Mouse (Mus musculus) heart, embryonic 13.5 days (tissue): ENCODE results near the gene Nck2. TPM values are rescaled to one million over a fixed set of nuclear protein-coding genes. Genes with fewer than 3 reads are reported as not detected.
"Not testable (repeated sequence)": the region's sequence is repeated elsewhere in the genome, so short reads cannot be mapped to it uniquely, and the experiment has no call there.

ENCODE experiments used
- ATAC-seq: fragments of 200-750 bp; cut with Nextera tagmentation; 2 replicates; pipeline ENCODE4 v1.8.0; 2017; ENCODE audit warnings: moderate TSS enrichment; ENCODE audit not compliant: insufficient number of reproducible peaks, low FRiP score, low TSS enrichment; ENCODE audit errors: extremely low read depth
- H3K27ac ChIP-seq: fragments of 300-500 bp; sonication (generic); replicated peaks from 2 replicates; pipeline ENCODE4 v1.5.1; 2015; ENCODE audit warnings: moderate library complexity, mild to moderate bottlenecking, inconsistent platforms
- H3K27me3 ChIP-seq: fragments of 300-500 bp; sonication (generic); replicated peaks from 2 replicates; pipeline ENCODE4 v1.6.1; 2015; ENCODE audit warnings: mild to moderate bottlenecking, inconsistent platforms
- H3K36me3 ChIP-seq: fragments of 300-500 bp; sonication (generic); 2 replicates; pipeline ENCODE4 v1.6.1; 2015; ENCODE audit warnings: mild to moderate bottlenecking, inconsistent platforms
- H3K4me1 ChIP-seq: fragments of 300-500 bp; sonication (generic); 2 replicates; pipeline ENCODE4 v1.6.1; 2015; ENCODE audit warnings: inconsistent platforms
- H3K4me2 ChIP-seq: fragments of 300-500 bp; sonication (generic); 2 replicates; pipeline ENCODE4 v1.6.1; 2015; ENCODE audit warnings: inconsistent platforms, mild to moderate bottlenecking, moderate library complexity
- H3K4me3 ChIP-seq: fragments of 300-500 bp; sonication (generic); 2 replicates; pipeline ENCODE4 v1.5.1; 2015; ENCODE audit warnings: moderate library complexity, mild to moderate bottlenecking, inconsistent platforms
- H3K9ac ChIP-seq: fragments of 300-500 bp; sonication (generic); 2 replicates; pipeline ENCODE4 v1.6.1; 2015; ENCODE audit warnings: inconsistent platforms, mild to moderate bottlenecking, moderate library complexity
- H3K9me3 ChIP-seq: fragments of 300-500 bp; sonication (generic); 2 replicates; pipeline ENCODE4 v1.6.1; 2016; ENCODE audit warnings: inconsistent platforms
- WGBS: fragments of 180-500 bp; shearing (Covaris S2); methylation state at CpG from one replicate; pipeline ENCODE4 v1.1.7; 2015; ENCODE audit warnings: mixed read lengths; 5-methylcytosine and 5-hydroxymethylcytosine counted together
- polyA plus RNA-seq: library from polyadenylated mRNA; unstranded; fragments of >200 nt; fragmentation: Nextera tagmentation; extraction: Ambion mirVana; gene quantifications from 2 replicates; pipeline ENCODE4 v1.2.1, GENCODE M21; 2015

Gene Nck2
- polyA plus RNA-seq, 1 experiment from 2014 or later, result 24.2 TPM

- Histone ChIP-seq H3K27ac (no peak overlapping the region), H3K4me2 (no peak overlapping the region), H3K4me1 (peaks cover 72% of the 10 kb centered on the region), H3K9me3 (no peaks in the 10 kb centered on the region), H3K27me3 (no peaks in the 10 kb centered on the region), H3K9ac (no peak overlapping the region), H3K36me3 (peaks cover 6% of the 10 kb centered on the region; the same call in 1 of the 2 replicates), H3K4me3 (no peak overlapping the region)
- 71% methylated on average over 4 of the region's 4 CpGs for WGBS
- ATAC-seq, result no peak
These were observed 95.5 kb downstream of the Nck2 start for GRCm38 (mm10) chr1:43539689-43540380.

- Histone ChIP-seq H3K27ac (no peak overlapping the region), H3K4me3 (no peak overlapping the region), H3K4me2 (no peak overlapping the region), H3K36me3 (no peaks in the 10 kb centered on the region; the same call in 1 of the 2 replicates), H3K9me3 (no peaks in the 10 kb centered on the region), H3K27me3 (no peaks in the 10 kb centered on the region), H3K4me1 (peaks cover 67% of the 10 kb centered on the region), H3K9ac (no peak overlapping the region)
- no peak for ATAC-seq
- WGBS, result 62% methylated on average over 4 of the region's 4 CpGs
These were observed 98.0 kb downstream of the Nck2 start for GRCm38 (mm10) chr1:43542339-43542738.

DNA sequence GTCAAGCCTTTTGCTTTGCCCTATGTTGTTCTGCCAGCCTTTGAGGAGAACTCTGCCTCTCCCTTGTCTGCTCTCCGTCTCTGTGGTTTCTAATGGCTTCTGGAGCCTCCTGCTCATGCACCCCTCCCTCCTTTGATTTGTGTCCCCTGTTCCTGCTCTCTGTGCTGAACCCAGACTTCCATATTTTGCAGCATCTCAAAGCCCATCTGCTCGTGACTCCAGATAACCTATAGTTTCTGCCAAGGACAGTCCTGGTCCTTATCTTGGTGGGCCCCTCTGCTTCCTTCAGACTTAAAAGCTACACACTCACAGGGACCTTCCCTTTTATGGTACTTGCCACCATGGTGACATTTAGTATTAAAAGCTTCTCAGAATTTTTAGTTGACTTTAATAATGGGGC is 103.3 kb downstream of the Nck2 start:
- peaks cover 40% of the 10 kb centered on the region for H3K4me1 ChIP-seq
- no peak for ATAC-seq
- H3K4me2 ChIP-seq, result no peak overlapping the region
- H3K36me3 ChIP-seq, result no peaks in the 10 kb centered on the region; the same call in 1 of the 2 replicates
- no peak overlapping the region for H3K27ac ChIP-seq
- WGBS, result 37% methylated on average over 2 of the region's 2 CpGs
- no peaks in the 10 kb centered on the region for H3K27me3 ChIP-seq
- no peak overlapping the region for H3K4me3 ChIP-seq
- H3K9me3 ChIP-seq, result no peaks in the 10 kb centered on the region
- H3K9ac ChIP-seq, result no peak overlapping the region

- ATAC-seq, result no peak
- Histone ChIP-seq H3K9me3 (no peaks in the 10 kb centered on the region), H3K4me3 (no peak overlapping the region), H3K36me3 (peaks cover 5% of the 10 kb centered on the region), H3K9ac (no peak overlapping the region), H3K27ac (no peak overlapping the region), H3K27me3 (no peaks in the 10 kb centered on the region), H3K4me1 (peaks cover 43% of the 10 kb centered on the region), H3K4me2 (no peak overlapping the region)
- WGBS, result 71% methylated on average over 5 of the region's 5 CpGs
These were observed 104.4 kb downstream of the Nck2 start for GRCm38 (mm10) chr1:43548749-43549148.

DNA sequence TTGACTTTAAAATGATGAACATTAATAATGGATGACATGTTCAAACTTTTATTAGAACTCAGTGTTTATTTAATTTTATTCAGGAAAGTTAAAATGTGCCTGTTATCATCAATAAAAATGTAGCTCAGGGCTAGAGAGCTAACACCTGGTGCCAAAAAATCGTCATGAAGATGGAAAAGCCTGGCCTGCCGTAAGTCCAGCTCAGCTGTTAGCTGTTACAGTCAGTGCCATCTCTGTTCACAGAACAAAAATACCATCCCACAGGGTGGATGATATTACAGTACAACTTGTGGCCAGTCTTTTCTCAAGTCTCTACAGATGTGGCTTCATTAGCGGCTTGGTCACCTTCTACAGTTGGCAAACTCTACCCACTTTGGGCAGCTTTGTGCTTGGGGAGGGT is 106.1 kb downstream of the Nck2 start:
- Histone ChIP-seq H3K27me3 (no peaks in the 10 kb centered on the region), H3K4me2 (no peak overlapping the region), H3K9me3 (no peaks in the 10 kb centered on the region), H3K4me1 (peaks cover 49% of the 10 kb centered on the region), H3K36me3 (peaks cover 14% of the 10 kb centered on the region), H3K27ac (no peak overlapping the region), H3K9ac (no peak overlapping the region), H3K4me3 (no peak overlapping the region)
- no peak for ATAC-seq
- WGBS, result 78% methylated on average over 3 of the region's 3 CpGs

GRCm38 (mm10) chr1:43553989-43554679 is 109.8 kb downstream of the Nck2 start:
- ATAC-seq, H3K9ac ChIP-seq, H3K9me3 ChIP-seq, H3K4me3 ChIP-seq, H3K4me2 ChIP-seq, H3K27me3 ChIP-seq, H3K27ac ChIP-seq: not testable (repeated sequence)
- WGBS, result 94% methylated on average over 37 of the region's 37 CpGs
- H3K36me3 ChIP-seq, result peaks cover 16% of the 10 kb centered on the region
- H3K4me1 ChIP-seq, result peaks cover 37% of the 10 kb centered on the region

GRCm38 (mm10) chr1:43555222-43555974 is 111.0 kb downstream of the Nck2 start:
- ATAC-seq, result no peak
- Histone ChIP-seq H3K4me2 (no peak overlapping the region), H3K4me1 (peaks cover 37% of the 10 kb centered on the region), H3K36me3 (peaks cover 23% of the 10 kb centered on the region), H3K4me3 (no peak overlapping the region), H3K9ac (no peak overlapping the region), H3K27me3 (no peaks in the 10 kb centered on the region), H3K27ac (peak overlapping the region; percentile 57), H3K9me3 (no peaks in the 10 kb centered on the region)
- 54% methylated on average over 12 of the region's 12 CpGs for WGBS

DNA sequence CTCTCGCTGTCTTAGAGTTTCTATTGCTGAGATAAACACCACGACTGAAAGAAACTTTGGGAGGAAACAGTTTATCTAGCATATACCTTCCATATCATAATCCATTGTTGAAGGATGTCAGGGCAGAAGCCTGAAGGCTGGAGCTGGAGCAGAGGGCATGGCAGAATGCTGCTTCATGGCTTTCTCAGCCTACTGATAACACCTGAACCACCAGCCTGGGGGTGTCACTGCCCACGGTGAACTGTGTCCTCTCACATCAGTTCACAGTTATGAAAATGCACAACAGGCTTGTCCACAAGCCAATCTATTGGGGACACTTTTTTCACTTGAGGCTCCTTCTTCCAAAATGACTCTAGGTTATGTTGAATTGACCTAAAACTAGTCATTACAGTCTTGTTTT is 114.0 kb downstream of the Nck2 start:
- no peak overlapping the region for H3K9ac ChIP-seq
- H3K9me3 ChIP-seq, result no peaks in the 10 kb centered on the region
- H3K36me3 ChIP-seq, result peaks cover 30% of the 10 kb centered on the region
- H3K27me3 ChIP-seq, result no peaks in the 10 kb centered on the region
- peaks cover 38% of the 10 kb centered on the region for H3K4me1 ChIP-seq
- WGBS, result 53% methylated on average over 3 of the region's 3 CpGs
- H3K4me3 ChIP-seq, result no peak overlapping the region
- H3K4me2 ChIP-seq, result no peak overlapping the region
- no peak; the same call in 1 of the 2 replicates for ATAC-seq
- no peak overlapping the region for H3K27ac ChIP-seq

DNA sequence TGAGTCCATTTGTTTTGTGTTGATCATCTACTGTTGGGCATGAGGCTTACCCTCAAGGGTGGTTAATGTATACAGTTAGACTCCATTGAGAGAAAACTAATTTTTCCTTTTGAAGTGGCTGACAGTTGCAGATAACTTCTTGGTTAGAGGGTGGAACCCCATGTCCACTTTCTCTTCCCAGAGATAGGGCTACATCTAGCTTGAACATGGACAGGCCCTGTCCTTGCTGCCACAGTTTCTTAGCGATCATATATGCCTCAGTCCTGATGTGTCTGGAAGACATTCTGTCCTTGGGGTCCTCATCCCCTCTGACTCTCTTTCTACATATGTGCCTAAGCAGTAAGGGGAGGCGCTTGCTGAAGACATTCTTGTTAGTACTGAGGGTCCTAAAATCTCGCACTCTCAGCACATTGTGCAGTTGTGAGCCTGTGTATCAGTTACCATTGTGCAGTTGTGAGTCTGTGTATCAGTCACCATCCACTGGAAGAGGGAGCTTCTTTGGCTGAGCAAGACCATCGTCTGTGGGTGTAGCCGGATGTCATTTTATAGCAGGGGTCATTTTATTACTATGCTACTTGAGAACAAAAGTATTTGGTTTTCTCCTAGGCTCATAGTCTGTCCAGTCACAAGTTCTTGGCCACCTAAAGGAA is 114.8 kb downstream of the Nck2 start:
- no peaks in the 10 kb centered on the region for H3K27me3 ChIP-seq
- no peak overlapping the region for H3K4me2 ChIP-seq
- no peak overlapping the region for H3K27ac ChIP-seq
- WGBS, result 84% methylated on average over 5 of the region's 5 CpGs
- ATAC-seq, result no peak
- H3K9ac ChIP-seq, result no peak overlapping the region
- peaks cover 37% of the 10 kb centered on the region for H3K4me1 ChIP-seq
- peaks cover 24% of the 10 kb centered on the region for H3K36me3 ChIP-seq
- no peak overlapping the region for H3K4me3 ChIP-seq
- no peaks in the 10 kb centered on the region for H3K9me3 ChIP-seq

DNA sequence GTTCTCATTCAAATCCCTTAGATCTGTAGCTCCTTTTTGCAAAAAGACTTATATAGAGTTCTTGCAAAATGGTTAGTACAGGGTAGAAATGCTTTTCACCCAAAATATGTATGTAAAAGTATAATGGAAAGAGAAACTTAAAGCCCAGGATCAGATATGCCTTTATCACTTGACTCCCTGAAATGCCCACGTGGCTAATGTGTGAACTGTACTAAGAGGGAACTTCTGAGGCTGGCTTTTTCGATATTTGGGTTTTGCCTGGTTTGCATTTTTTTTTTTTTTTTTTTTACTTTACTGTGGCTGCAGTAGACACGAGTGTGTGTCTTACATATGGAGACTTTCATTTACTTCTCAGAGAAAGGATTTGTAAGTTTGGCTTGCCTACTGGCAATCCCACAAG is 116.7 kb downstream of the Nck2 start:
- Histone ChIP-seq H3K4me2 (no peak overlapping the region), H3K36me3 (peaks cover 18% of the 10 kb centered on the region), H3K27ac (no peak overlapping the region), H3K9ac (no peak overlapping the region), H3K9me3 (no peaks in the 10 kb centered on the region), H3K27me3 (no peaks in the 10 kb centered on the region), H3K4me1 (peaks cover 18% of the 10 kb centered on the region), H3K4me3 (no peak overlapping the region)
- no peak for ATAC-seq
- 71% methylated on average over 3 of the region's 3 CpGs for WGBS

GRCm38 (mm10) chr1:43562002-43562666 is 117.8 kb downstream of the Nck2 start:
- peaks cover 18% of the 10 kb centered on the region for H3K36me3 ChIP-seq
- H3K4me3 ChIP-seq, result no peak overlapping the region
- H3K4me2 ChIP-seq, result no peak overlapping the region
- no peak overlapping the region for H3K27ac ChIP-seq
- 75% methylated on average over 13 of the region's 13 CpGs for WGBS
- H3K27me3 ChIP-seq, result no peaks in the 10 kb centered on the region
- H3K9ac ChIP-seq, result no peak overlapping the region
- peaks cover 15% of the 10 kb centered on the region for H3K4me1 ChIP-seq
- ATAC-seq, result no peak
- no peaks in the 10 kb centered on the region for H3K9me3 ChIP-seq
